Mouse (Mus musculus) layer of hippocampus, adult 11-12 months (tissue): Measurements from ENCODE around the gene Mical3.

Experiments
- DNase-seq: peaks from one replicate; pipeline ENCODE4 v3.0.0; 2022; ENCODE audit warnings: low spot score

The Mical3 gene

DNA sequence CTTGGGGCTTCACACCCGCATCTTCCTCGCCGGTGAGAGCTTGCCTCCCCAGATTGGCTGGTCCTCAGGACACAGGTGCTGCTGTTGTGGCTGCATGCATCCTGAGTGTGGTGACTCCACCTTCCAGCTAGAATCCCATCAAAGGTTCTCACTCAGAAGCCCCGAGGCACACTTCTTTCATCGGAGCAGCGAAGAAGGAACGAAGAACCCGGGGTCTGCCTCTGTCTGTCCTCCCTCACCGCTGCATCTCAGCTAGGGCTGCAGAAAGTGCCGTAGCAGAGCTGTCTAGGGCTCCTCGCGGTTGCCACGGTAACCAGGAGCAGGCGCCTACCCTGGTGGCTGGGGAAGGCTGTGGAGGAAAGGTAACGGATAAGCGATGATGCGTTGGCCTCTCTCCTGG is at the start of gene Mical3:
Mical3 (minus strand) TSS at position 227 of the 400 bp plus-strand sequence.
- DNase-seq = peak; percentile 63

DNA sequence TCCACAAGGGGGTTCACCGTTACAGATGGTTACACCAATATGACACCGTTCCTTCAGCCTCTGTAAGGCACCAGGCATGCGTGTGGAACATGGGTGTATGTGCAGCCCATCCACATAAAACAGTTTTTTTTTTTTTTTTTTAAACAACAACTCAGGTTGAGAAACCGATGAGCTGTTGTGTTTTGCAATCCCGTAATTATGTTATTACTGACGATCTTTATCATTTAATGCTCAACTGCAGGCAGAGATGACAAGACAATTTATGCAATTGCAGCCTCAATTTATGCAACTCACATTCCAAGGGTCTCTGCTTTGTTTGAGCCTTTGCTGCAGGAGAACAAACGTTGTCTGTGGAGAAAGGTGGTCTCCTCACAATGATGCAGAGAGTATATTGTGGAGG is 49.0 kb upstream of the Mical3 start:
- DNase-seq = no peak

DNA sequence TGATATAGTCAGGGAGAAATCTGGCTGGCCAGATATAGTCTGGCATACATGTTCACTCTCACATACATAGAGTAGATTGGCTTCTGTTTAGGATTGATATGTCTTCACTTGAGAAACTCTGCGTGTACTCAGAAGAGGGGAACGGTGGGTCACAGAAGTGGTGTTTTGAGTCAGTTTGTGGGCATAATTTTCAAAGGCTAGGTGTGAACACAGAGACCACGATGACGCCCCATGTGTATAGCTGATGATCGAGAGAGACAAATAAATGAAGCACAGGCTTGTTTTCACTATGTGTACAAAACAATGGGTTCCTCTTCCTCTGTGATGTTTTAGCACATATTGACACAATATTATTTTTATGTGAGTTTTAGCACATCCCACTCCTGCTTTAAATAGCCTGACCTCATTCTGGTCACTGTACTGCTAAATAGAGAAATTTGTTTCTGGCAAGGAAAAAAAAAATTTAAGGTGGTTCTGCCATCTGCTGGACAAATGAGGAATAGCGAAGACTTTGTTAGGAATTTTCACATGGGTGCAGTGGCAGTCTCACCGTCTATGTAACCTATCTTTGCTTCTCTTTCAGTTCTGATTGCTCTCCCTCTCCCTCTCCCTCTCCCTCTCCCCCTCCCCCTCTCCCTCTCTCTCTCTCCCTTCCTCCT is 48.0 kb upstream of the Mical3 start:
- DNase-seq = peak; percentile 78

DNA sequence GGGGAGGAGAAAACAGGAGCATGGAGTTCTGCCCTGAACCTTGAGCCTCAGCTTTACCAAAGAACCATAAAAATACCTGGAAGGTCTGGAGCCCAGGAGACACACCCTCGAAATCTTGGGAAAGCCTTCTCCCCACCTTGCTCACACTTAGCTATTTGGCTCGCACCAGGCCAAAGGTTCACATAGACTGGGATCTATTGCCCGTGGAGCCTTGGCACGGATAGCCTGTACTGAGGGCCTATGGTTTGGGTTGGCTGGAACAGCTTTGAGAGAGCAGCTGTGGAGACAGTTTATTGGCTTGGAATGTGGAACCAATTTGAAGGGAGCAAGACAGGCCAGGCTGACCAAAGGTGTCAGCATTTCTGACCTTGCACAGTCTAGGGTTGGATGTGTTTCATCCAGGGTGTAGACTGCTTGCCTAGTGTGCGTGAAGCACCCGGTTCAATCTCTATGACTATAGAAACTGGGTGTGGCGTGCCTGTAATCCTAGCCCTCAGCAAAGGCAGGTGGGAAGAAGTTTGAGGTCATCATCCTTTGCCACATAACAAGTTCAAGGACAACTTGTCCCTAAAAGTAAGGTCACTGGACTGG is 46.4 kb upstream of the Mical3 start:
- DNase-seq = no peak

DNA sequence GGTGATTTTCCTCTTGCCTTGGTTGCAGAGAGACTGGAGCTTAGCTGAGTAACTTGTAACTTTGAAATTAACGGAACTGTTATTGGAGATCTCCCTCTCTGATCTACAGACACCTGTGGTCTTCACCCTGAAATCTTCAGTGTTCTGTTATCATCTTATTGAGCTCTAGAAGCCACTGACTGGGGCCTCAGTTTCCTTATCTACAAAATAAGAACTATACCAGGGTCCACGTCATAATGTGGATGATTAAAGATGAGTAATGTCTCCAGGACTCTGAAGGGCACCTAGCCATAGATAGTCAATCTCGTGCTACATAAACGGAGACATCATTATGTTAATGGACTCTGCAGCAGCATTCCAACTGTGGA is 45.9 kb upstream of the Mical3 start:
- no peak for DNase-seq

DNA sequence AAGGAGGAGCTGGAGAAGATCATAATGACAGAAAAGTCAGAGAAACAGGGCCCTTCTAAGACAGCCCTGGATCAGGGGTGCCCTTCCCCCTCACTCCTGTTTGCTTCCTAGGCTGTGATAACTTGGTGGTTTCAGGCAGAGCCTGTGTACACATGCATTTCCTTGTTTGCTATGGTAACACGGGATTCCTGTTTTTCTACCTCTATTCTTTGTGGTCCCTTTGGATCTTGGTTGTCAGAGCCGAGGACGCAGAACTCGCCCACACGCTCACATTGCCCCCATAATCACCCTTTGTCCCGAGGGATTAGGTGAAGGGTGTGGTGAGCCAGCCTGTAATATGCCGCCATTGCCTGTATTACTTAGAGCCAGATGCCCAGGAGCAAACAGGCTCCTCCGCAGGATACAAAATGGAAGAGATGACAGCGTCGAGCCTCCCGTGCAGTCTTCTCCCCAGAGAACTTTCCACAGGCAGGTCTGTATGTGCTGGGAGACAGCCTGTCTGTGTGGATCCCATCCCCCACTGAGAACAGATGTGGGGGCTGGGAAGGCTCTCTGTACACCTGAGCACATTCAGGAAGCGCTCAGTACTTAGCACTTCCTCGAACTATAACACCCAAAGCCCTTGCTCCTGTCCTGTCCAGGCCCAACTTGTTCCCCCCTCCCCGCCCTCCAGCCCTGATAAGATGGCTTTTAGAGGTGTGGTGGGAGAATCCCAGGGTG is 45.4 kb upstream of the Mical3 start:
- no peak for DNase-seq

DNA sequence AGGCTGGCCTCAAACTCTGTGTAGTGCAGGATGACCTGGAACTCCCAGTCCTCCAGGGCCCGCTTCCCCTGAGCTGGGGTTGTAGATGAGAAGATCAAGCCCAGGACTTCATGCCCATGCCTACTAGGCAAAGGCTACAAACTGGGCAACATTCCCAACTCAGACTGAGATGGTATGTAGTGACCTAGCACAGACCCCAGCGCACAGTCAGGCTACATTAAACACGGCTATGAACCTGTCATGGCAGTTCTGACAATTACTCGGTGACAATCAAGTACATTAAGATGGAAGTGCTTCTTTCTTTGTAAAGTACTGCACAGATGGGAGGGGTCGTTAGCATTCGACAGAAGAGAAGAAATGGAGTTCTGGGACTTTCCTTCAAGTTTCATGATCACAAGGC is 44.0 kb upstream of the Mical3 start:
- no peak for DNase-seq

DNA sequence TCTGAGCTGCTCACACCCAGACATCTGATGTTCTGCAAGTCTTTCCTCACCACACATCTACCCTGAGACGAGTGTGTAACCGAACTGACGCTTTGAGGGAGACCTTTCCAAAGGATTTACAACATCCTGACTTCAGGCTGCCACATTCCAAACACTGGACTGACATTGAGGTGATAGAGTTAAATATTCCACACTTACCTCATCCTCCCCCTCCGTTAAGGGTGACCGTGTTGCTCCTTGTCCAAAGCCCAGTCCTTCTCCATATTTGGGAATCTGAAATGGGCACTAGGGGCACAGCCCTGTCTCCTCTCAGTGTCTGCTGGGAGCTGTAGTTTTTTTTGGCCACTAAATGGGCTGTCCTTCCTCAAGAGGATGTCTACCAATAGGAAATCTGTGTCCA is 42.7 kb upstream of the Mical3 start:
- DNase-seq = no peak

DNA sequence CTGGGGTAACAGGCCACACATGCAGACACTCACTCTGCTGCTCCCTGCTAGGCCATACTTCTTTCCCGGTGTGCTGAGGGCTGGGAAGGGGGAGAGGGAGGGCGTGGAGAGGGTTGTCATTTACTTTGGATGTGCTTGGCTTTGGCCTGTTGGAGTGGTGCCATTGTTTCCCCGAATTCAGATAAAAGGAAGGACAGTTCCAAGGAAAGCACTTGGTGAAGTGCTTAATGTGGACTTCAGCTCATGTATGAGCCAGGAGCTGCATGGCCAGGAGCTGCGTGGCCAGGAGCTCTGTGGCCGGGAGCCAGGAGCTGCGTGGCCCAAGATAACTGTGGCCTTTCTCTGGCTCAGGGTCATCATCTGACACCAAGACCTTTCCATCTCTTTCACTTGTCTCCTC is 40.3 kb upstream of the Mical3 start:
- DNase-seq = no peak

DNA sequence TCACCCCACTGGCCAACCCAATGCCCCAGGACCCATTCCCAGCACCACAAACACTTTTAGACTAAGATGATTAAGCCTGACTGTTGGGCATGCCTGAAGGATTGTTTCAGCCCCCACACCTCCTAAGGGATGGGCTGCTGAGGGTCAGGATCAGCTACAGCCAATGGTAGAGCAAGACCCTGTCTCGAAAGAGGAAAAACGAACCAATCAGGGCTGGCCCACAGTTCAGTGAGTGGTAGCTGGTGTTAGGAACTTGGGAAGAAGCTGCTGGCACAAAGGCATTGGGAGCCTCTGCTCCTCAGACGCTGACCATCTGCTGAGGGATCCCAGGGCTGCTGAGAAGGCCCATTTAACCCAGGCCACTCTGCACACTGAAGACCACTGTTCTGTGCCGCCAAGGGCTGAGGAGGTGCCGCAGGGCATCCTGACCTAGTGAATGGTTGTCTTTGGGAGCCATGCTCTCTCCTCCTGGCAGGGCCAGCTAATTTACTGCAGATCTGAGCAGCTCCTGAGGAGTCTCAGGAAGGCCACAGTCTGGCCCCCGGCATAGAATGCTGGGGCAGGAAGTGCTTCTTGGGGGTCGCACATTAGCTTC is 36.7 kb upstream of the Mical3 start:
- DNase-seq = no peak

DNA sequence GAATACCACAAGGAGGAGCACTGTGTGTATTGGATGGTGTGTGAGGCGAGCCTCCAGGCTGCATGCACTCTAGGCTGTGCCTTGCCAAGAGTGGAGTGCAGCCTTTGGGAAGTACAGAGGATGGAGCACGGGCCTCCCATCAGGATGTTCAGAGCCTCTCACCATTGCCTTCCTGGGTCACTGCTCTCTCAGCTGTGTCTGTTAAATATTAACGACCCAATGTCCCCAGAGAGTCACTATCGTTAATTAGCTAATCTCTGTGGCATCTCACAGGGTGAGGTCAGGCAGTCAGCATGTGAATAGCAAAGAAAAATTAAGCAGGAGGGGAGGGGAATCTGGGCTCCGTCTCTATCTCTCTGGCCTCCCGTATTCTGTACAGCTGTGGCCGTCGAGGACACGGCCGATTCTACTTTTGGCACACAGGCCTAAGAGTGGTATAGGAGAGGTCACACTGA is 35.3 kb upstream of the Mical3 start:
- DNase-seq = no peak

DNA sequence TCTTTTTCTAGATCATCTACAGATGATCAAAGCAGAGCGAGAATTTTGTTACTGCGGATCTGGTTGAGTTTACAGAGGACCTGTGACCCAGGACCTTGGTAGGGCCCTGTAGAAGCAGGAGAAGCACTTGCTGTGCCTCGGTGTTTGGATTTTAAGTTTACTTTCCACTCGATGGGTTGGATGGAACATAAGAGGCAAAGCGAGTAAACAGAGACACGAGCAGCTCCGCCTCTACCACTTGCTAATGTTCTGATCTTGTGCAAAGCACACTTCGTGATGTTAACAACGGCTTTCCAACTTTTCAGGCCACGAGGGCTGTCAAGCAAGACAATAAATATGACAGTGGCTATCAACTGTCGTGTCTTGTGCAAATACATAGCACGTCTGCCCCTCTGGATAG is 31.8 kb upstream of the Mical3 start:
- no peak for DNase-seq

DNA sequence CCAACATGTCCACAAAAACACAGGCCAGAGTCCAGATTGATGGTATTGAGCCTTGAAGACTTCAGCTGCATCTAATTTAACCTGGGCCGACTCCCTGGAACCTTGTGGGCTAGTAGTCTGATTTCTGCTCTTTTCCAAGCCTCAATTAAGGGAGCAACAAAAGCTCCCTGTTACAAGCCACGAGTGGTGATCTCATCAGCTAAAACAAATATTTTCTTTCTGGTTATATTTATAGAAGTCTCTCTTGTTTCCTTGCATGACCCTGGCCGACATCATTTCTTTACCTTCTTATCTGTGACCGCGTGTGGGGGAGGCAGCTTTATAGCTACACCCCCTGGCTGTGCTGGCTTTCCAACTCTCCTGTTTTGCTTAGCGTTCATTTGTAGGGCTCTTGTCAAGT is 29.3 kb upstream of the Mical3 start:
- no peak for DNase-seq

DNA sequence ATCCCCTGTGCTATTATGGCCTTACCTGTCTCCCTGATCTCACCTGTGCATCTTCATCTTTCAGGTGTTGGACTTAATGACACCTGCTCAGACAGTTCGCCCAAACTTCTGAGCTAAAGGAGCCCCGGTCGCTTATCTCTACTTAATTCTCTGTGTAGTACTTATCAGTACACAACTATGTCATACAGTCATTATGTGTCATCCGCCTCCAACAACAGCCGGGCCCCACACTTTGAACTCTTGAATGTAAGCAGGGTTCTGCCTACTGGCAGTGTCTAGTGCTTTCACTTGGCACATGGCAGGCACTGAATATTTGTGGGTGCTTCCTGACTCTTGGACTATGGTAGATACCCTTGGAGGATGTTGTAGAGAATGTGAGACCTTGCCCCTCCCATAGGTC is 28.8 kb upstream of the Mical3 start:
- DNase-seq = no peak

DNA sequence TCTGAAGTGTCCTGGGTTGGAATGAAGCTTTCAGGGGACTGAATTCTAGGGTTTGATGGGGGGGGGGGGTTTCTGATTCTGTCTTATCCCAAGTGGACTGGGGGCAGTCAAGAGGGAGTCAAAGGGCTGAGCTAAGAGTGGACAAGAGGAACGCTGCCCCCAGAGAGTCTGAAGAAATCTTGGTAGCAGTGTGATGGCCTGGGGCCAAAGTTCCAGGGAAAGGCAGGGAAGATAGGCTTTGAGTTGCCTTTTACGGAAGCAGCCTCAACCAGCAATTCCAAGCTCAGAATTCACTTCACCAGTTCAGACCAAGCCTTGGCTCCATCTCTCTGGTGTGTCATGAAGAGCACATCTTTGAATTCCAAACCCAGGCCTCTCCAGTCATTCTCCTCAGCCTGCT is 25.2 kb upstream of the Mical3 start:
- no peak for DNase-seq

DNA sequence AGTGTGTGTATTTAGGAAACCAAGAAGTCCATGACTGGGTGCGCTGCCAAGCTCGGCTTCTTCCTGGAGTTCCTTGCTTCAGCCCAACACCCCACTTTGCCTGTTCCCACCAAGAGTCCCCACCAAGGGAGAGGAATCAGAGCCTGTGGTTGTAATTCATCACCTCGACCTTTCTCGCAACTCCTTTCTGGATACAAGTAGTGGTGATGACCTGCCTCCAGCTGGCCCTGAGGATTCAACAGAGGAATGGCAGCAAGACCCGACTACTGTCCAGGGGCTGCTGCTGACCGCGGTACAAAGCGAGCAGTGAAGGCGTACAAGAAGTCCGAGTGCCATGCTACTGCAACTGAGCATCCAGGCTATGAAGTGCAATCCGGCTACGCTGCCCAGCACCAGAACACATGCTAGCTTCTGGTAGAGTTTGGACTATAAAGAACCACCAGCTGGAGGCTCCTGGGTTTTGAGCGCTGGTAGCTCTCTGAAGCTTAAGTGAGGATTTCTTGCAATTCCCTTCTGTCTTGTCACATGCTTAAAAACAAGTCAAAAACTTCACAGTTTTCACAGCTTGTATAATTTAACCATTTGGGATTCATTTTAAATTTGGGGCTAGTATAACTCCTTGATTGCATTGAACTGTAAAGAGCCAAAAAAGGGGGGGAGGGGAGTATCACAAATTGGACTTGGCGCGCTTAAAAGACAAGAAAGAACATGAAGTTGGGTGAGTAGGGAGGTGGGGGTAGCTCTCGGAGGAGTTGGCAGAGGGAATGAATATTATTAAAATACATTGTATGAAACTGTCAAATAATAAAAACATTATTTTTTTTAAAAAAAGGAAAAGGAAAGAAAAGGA is 23.9 kb upstream of the Mical3 start:
- no peak for DNase-seq

DNA sequence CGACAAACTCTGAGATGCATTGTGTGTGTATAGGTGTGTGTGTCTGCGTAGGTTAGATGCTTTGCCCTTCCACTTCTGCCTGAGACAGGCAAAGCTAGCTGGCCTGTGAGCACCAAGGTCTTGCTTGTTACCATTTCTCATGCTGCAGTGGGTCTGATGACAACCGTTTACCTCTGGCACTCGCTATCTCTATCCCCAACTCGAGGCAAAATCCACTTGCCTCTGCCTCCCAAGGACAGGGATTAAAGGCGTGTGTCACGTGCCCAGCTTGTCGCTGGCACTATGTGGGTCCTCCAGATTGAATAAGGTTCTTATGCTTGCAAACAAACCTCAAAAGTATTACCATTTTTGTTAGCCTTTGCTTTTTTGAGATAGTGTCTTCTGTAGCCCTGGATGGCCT is 22.4 kb upstream of the Mical3 start:
- no peak for DNase-seq

DNA sequence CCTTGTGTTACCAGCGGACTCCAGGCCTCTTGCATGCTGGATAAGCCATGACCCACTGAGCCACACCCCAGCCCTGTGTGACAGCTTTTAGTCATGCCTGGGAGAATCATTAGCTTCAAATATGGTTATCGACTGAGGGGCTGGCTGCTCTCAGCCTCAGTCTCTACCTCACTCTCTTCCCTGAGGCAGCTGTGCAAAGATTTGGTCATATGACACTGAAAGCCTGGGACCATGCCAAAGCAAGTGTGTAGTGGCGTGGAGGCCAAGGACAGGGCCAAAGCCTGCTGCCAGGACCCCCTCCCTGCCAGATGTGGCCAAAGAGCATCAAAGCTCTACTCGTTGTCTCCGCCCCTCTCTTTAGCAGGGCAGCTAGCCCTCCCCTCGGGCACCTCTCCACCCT is 20.9 kb upstream of the Mical3 start:
- DNase-seq = no peak

DNA sequence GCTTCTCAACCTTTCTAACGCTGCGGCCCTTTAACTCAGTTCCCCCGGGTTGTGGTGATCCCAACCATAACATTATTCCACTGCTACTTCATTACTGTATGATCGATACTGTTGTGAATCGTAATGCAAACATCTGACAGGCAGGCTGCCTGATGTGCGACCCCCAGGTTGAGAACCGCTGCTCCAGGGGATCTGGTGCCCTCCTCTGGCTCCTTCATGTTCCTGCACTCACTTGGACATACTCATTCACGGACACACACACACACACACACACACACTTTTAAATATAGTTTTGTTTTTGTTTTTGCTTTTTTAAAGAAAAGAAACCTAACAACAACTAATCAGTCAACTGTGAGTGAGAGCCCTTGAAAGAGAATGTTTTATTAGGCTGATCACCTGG is 19.3 kb upstream of the Mical3 start:
- DNase-seq = no peak

DNA sequence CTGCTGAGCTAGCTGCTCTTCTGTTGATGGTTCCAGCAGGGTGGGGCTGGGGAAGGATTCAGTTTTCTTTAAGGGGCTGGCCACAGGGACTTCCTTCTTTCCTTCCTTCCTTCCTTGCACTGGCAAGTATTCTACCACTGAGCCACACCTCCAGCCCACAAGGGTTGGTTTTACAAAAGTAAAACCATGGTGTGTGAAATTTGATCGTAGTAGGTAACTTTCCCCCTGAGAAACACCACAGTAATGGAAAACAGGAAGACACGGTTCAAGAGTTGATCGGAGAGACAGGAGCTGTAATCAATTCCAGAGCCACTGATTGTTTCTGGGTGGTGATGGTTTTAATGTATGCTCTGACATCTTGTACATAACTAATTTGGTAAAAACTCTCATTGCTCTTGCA is 18.6 kb upstream of the Mical3 start:
- no peak for DNase-seq

DNA sequence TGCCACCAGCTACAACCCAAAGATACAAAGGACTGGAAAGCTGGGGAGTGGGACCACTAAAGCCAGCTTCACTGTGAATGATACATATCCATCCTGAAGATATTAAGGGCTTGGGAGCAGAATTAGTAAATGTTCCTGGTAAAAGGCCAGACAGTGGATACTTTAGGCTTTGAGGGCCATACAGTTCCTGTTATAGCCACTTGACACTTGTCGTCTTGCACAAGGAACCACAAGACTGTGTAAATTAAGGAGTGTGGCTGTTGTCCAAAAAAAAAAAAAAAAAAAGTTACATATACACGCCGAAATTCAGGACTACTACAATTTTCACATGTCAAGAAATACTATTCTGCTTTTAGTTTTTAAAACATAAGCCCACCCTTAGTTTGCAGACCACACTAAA is 17.6 kb upstream of the Mical3 start:
- DNase-seq = no peak

DNA sequence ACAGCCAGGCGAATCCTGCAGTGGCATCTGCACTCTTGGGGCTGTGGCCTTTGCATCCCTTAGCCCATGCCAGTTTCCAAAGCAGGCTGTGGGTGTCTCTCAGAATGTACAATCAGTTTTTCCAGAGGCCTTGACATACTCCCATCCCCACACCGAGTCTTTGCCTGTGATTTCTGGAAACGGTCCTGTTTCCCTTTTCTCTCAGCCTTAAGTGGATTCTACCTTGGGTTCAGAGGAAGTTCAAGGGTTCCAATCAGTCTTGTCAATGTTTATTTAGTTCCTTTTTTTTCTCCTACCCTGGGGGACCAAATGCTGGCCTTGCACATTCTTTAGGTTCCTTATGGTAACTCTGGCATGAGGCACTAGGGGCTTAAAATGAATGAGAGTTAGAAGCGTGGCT is 16.0 kb upstream of the Mical3 start:
- no peak for DNase-seq
